Mouse (Mus musculus) heart, embryonic 15.5 days (tissue): ENCODE measurements around the gene Srp14. TPM values are rescaled to one million over a fixed set of nuclear protein-coding genes. Genes with fewer than 3 reads are reported as not detected.

Experiments
- ATAC-seq: fragments of 200-750 bp; cut with Nextera tagmentation; replicated peaks from 2 replicates; pipeline ENCODE4 v1.8.0; 2017; ENCODE audit warnings: low read depth, moderate TSS enrichment; ENCODE audit not compliant: insufficient number of reproducible peaks, insufficient read depth, low FRiP score
- H3K27ac ChIP-seq: fragments of 300-500 bp; sonication (generic); 2 replicates; pipeline ENCODE4 v1.5.1; 2015; ENCODE audit warnings: mild to moderate bottlenecking, inconsistent platforms
- H3K27me3 ChIP-seq: fragments of 300-500 bp; sonication (generic); 2 replicates; pipeline ENCODE4 v1.6.1; 2015; ENCODE audit warnings: inconsistent platforms
- H3K36me3 ChIP-seq: fragments of 300-500 bp; sonication (generic); 2 replicates; pipeline ENCODE4 v1.6.1; 2015; ENCODE audit warnings: mild to moderate bottlenecking, inconsistent platforms
- H3K4me1 ChIP-seq: fragments of 300-500 bp; sonication (generic); replicated peaks from 2 replicates; pipeline ENCODE4 v1.6.1; 2015; ENCODE audit warnings: inconsistent platforms
- H3K4me2 ChIP-seq: fragments of 300-500 bp; sonication (generic); 2 replicates; pipeline ENCODE4 v1.6.1; 2015; ENCODE audit warnings: inconsistent platforms, mild to moderate bottlenecking, moderate library complexity
- H3K4me3 ChIP-seq: fragments of 300-500 bp; sonication (generic); 2 replicates; pipeline ENCODE4 v1.5.1; 2015; ENCODE audit warnings: mild to moderate bottlenecking, inconsistent platforms
- H3K9ac ChIP-seq: fragments of 300-500 bp; sonication (generic); 2 replicates; pipeline ENCODE4 v1.6.1; 2015; ENCODE audit warnings: mild to moderate bottlenecking, inconsistent platforms
- H3K9me3 ChIP-seq: fragments of 300-500 bp; sonication (generic); replicated peaks from 2 replicates; pipeline ENCODE4 v1.6.1; 2016; ENCODE audit warnings: inconsistent platforms
- WGBS: fragments of 180-500 bp; shearing (Covaris S2); methylation state at CpG from one replicate; pipeline ENCODE4 v1.1.7; 2015; ENCODE audit warnings: mixed read lengths; 5-methylcytosine and 5-hydroxymethylcytosine counted together
- polyA plus RNA-seq: library from polyadenylated mRNA; unstranded; fragments of >200 nt; fragmentation: Nextera tagmentation; extraction: Ambion mirVana; gene quantifications from 2 replicates; pipeline ENCODE4 v1.2.1, GENCODE M21; 2015

Srp14 gene
- polyA plus RNA-seq, 1 experiment from 2014 or later, result 194 TPM

- H3K4me3 ChIP-seq, result no peak overlapping the region
- H3K9ac ChIP-seq, result no peak overlapping the region
- no peaks in the 10 kb centered on the region for H3K27me3 ChIP-seq
- no peak overlapping the region for H3K27ac ChIP-seq
- H3K36me3 ChIP-seq, result peaks cover 28% of the 10 kb centered on the region
- 87% methylated on average over 6 of the region's 6 CpGs for WGBS
- no peak overlapping the region for H3K4me2 ChIP-seq
- no peaks in the 10 kb centered on the region for H3K9me3 ChIP-seq
- H3K4me1 ChIP-seq, result no peaks in the 10 kb centered on the region
- no peak for ATAC-seq
Measured at GRCm38 (mm10) chr2:118428296-118428695, 51.2 kb downstream of the Srp14 start.

Other genes starting within 250 kb of the Srp14 start
- 0.10 and 0.16 TPM in 2 replicates for gene Fsip1, start 222.7 kb downstream of the Srp14 start, polyA plus RNA-seq
- gene Gpr176, start 106.3 kb downstream of the Srp14 start, polyA plus RNA-seq, result 0.43 and 0.74 TPM in 2 replicates
- 5.4 and 6.7 TPM in 2 replicates for gene Eif2ak4, start 91.1 kb downstream of the Srp14 start, polyA plus RNA-seq
- 1.9 and 3.8 TPM in 2 replicates for gene Bmf, start 70.0 kb upstream of the Srp14 start, polyA plus RNA-seq
- 56.7 and 74.8 TPM in 2 replicates for gene Bub1b, start 118.5 kb upstream of the Srp14 start, polyA plus RNA-seq
- 10.1 and 11.0 TPM in 2 replicates for gene Pak6, start 183.6 kb upstream of the Srp14 start, polyA plus RNA-seq
- 2.7 and 3.6 TPM in 2 replicates for gene Ankrd63, start 224.3 kb upstream of the Srp14 start, polyA plus RNA-seq
- 3.2 and 3.8 TPM in 2 replicates for gene Plcb2, start 248.7 kb upstream of the Srp14 start, polyA plus RNA-seq